8 mouse cellular contexts compared by ENCODE assay signal in genomic region chr11:90001396-90002230, GRCm38 (mm10). TPM values are rescaled to one million over a fixed set of nuclear protein-coding genes. Genes with fewer than 3 reads are reported as not detected.
A peak's percentile ranks its signal among the peaks of the same experiment; 100 is the strongest.
DNase-seq lines count a peak whose midpoint lies in the region; ATAC-seq and TF ChIP-seq lines count a peak whose summit lies in the region.

No protein-coding gene starts in this region.

- no peak for TF ChIP-seq CTCF in bone marrow, adult 2 months (IDR thresholded peaks at IDR 0.05; ENCODE audit: control insufficient read depth, insufficient read depth, low read length)
- TF ChIP-seq CTCF in liver, postnatal 0 days (IDR thresholded peaks at IDR 0.05; ENCODE audit: low read depth): no peak

- TF ChIP-seq EP300 in liver, postnatal 0 days (IDR thresholded peaks at IDR 0.05; ENCODE audit: low read depth): no peak

- peaks cover 7% of the 10 kb centered on the region; the same call in 1 of the 2 replicates for H3K4me1 ChIP-seq in heart, embryonic 16.5 days (ENCODE audit: control insufficient read depth, insufficient read depth, low read length)
- H3K4me1 ChIP-seq in bone marrow, adult 2 months (ENCODE audit: control insufficient read depth, insufficient read depth, low read length): peaks cover 1% of the 10 kb centered on the region; the same call in 1 of the 2 replicates
- H3K4me1 ChIP-seq in hindbrain, embryonic 11.5 days (replicated peaks; ENCODE audit: control insufficient read depth, insufficient read depth, low read length): no peaks in the 10 kb centered on the region
- peaks cover 30% of the 10 kb centered on the region for H3K4me1 ChIP-seq in liver, postnatal 0 days (ENCODE audit: insufficient read depth)

- WGBS in heart, embryonic 16.5 days: 80% methylated on average over 10 of the region's 10 CpGs
- WGBS in bone marrow, adult 2 months: 80% methylated on average over 10 of the region's 10 CpGs
- 83% methylated on average over 10 of the region's 10 CpGs for WGBS in hindbrain, embryonic 11.5 days
- whole genome bisulfite sequencing in liver, postnatal 0 days (ENCODE audit: insufficient replicate concordance): 79% methylated on average over 10 of the region's 10 CpGs

- TF ChIP-seq POLR2A in bone marrow, adult 2 months (IDR thresholded peaks at IDR 0.05; ENCODE audit: borderline replicate concordance, control insufficient read depth, low read depth, low read length): no peak

- H3K4me2 ChIP-seq in heart, embryonic 16.5 days (ENCODE audit: low read depth, low read length): peak overlapping the region; percentile 95
- H3K4me2 ChIP-seq in hindbrain, embryonic 11.5 days (replicated peaks; ENCODE audit: low read depth, low read length): no peak overlapping the region; the same call in 1 of the 2 replicates
- H3K4me2 ChIP-seq in liver, postnatal 0 days (ENCODE audit: low read depth, low read length): peak overlapping the region; percentile 92

- peak overlapping the region; percentile 89 for H3K9ac ChIP-seq in heart, embryonic 16.5 days (ENCODE audit: low read length)
- no peak overlapping the region for H3K9ac ChIP-seq in hindbrain, embryonic 11.5 days (ENCODE audit: low read depth, low read length)
- peak overlapping the region; percentile 75; the same call in 1 of the 2 replicates for H3K9ac ChIP-seq in liver, postnatal 0 days (replicated peaks)

- ATAC-seq in heart, embryonic 16.5 days (replicated peaks; ENCODE audit: extremely low read depth, insufficient read depth, low FRiP score): no peak
- ATAC-seq in hindbrain, embryonic 11.5 days (ENCODE audit: low FRiP score): no peak
- ATAC-seq in liver, postnatal 0 days: no peak

- no peaks in the 10 kb centered on the region for H3K27me3 ChIP-seq in heart, embryonic 16.5 days (ENCODE audit: control insufficient read depth, insufficient read depth, low read length)
- no peaks in the 10 kb centered on the region for H3K27me3 ChIP-seq in hindbrain, embryonic 11.5 days (ENCODE audit: control insufficient read depth, insufficient read depth, low read length)
- H3K27me3 ChIP-seq in liver, postnatal 0 days (ENCODE audit: insufficient read depth, low read length): no peaks in the 10 kb centered on the region

- intact Hi-C loops in heart, postnatal 25 days (cut with DNase I): no loop called here
- intact Hi-C loops in gastrocnemius, postnatal 36 days (cut with DNase I): no loop called here

- H3K27ac ChIP-seq in heart, embryonic 16.5 days (ENCODE audit: low read length): no peak overlapping the region
- H3K27ac ChIP-seq in bone marrow, adult 2 months (ENCODE audit: control insufficient read depth, insufficient read depth, low read depth, low read length, poor library complexity): no peak overlapping the region
- no peak overlapping the region for H3K27ac ChIP-seq in hindbrain, embryonic 11.5 days (ENCODE audit: low read depth, low read length)
- H3K27ac ChIP-seq in liver, postnatal 0 days (ENCODE audit: low read depth): peak overlapping the region; percentile 66; the same call in 1 of the 2 replicates

- H3K9me3 ChIP-seq in heart, embryonic 16.5 days (replicated peaks; ENCODE audit: control insufficient read depth, low read length): no peaks in the 10 kb centered on the region
- H3K9me3 ChIP-seq in hindbrain, embryonic 11.5 days (ENCODE audit: control insufficient read depth, low read length): no peaks in the 10 kb centered on the region
- H3K9me3 ChIP-seq in liver, postnatal 0 days (ENCODE audit: low read length): no peaks in the 10 kb centered on the region

- DNase-seq in heart, postnatal 25 days (ENCODE audit: low spot score): no peak
- no peak for DNase-seq in hindbrain, embryonic 11.5 days (ENCODE audit: low spot score)
- no peak for DNase-seq in liver, postnatal 0 days
- DNase-seq in embryo, embryonic 10 days (ENCODE audit: low spot score): no peak
- no peak for DNase-seq in layer of hippocampus, adult 9-11 months
- DNase-seq in gastrocnemius, postnatal 36 days: no peak

- peak overlapping the region; percentile 85 for H3K4me3 ChIP-seq in heart, embryonic 16.5 days (ENCODE audit: low read length)
- H3K4me3 ChIP-seq in bone marrow, adult 2 months (replicated peaks; ENCODE audit: control insufficient read depth, low read depth, low read length): peak overlapping the region; percentile 54
- peak overlapping the region; percentile 37; the same call in 1 of the 2 replicates for H3K4me3 ChIP-seq in hindbrain, embryonic 11.5 days (ENCODE audit: low read depth, low read length)
- H3K4me3 ChIP-seq in liver, postnatal 0 days (ENCODE audit: low read depth, low read length): peak overlapping the region; percentile 61

- no peaks in the 10 kb centered on the region for H3K36me3 ChIP-seq in heart, embryonic 16.5 days (ENCODE audit: control insufficient read depth, insufficient read depth)
- no peaks in the 10 kb centered on the region for H3K36me3 ChIP-seq in hindbrain, embryonic 11.5 days (ENCODE audit: control insufficient read depth, insufficient read depth, low read length)
- H3K36me3 ChIP-seq in liver, postnatal 0 days (replicated peaks; ENCODE audit: insufficient read depth, low read length): no peaks in the 10 kb centered on the region

RNA-seq across cellular contexts. Expression of gene Pctp, which starts 1.1 kb away (rescaled TPM):
- polyA plus RNA-seq in heart, embryonic 16.5 days (2015; fragmentation: Nextera tagmentation; extraction: Ambion mirVana): 7.3 and 8.3 TPM in 2 replicates
- 1 to 10 TPM; 4.0 TPM for total RNA-seq in heart, postnatal 25 days (2021)
- polyA plus RNA-seq in bone marrow, adult 2 months (2011; ENCODE audit: insufficient read depth, insufficient read length, low replicate concordance, missing spikeins): 7.7 and 9.9 TPM in 2 replicates
- polyA plus RNA-seq in hindbrain, embryonic 11.5 days (2014; fragmentation: Nextera tagmentation; extraction: Ambion mirVana): 5.1 and 6.2 TPM in 2 replicates
- polyA plus RNA-seq in liver, postnatal 0 days (2015; fragmentation: Nextera tagmentation; extraction: Ambion mirVana): 67.2 and 68.4 TPM in 2 replicates
- 1 to 10 TPM; 3.0 TPM for total RNA-seq in gastrocnemius, postnatal 36 days (2021)

RNA-seq across cellular contexts. Expression of gene Tmem100, which starts 28.5 kb away (rescaled TPM):
- polyA plus RNA-seq in heart, embryonic 16.5 days (2015; fragmentation: Nextera tagmentation; extraction: Ambion mirVana): 9.8 and 13.4 TPM in 2 replicates
- 10 to 100 TPM; 16.9 to 23.8 TPM for total RNA-seq in heart, postnatal 25 days (2021)
- 1.1 TPM in 1 of 2 replicates, not detected in the other for polyA plus RNA-seq in bone marrow, adult 2 months (2011; ENCODE audit: insufficient read depth, insufficient read length, low replicate concordance, missing spikeins)
- polyA plus RNA-seq in hindbrain, embryonic 11.5 days (2014; fragmentation: Nextera tagmentation; extraction: Ambion mirVana): 6.0 and 6.6 TPM in 2 replicates
- polyA plus RNA-seq in liver, postnatal 0 days (2015; fragmentation: Nextera tagmentation; extraction: Ambion mirVana): 0.99 and 1.2 TPM in 2 replicates
- total RNA-seq in gastrocnemius, postnatal 36 days (2021): 10 to 100 TPM; 11.9 to 12.0 TPM
